Mouse (Mus musculus): Measurements from ENCODE around the gene Hbb-bs. TPM values are rescaled to one million over a fixed set of nuclear protein-coding genes. Genes with fewer than 3 reads are reported as not detected.
"Not testable (repeated sequence)": the region's sequence is repeated elsewhere in the genome, so short reads cannot be mapped to it uniquely, and the experiment has no call there.

The Hbb-bs gene
- total RNA-seq (2022): 100 to 1,000 TPM; 155 to 350 (median 222) TPM

DNA sequence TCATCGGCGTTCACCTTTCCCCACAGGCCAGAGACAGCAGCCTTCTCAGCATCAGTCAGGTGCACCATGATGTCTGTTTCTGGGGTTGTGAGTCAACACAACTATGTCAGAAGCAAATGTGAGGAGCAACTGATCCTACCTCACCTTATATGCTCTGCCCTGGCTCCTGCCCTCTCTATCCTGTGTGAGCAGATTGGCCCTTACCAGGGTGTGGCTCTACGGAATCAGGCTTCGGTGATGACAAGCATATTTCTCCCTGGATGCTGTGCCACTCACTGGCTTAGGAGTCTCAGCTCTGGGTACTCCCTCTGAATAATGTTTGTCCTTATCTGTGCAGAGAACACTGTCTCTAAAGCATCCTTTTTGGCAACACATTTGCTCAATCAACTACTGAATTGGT is at the start of gene Hbb-bs:
Hbb-bs (minus strand) TSS at position 289 of the 400 bp plus-strand sequence.
- no peak for DNase-seq (ENCODE audit: low spot score in 2 of 2)

DNA sequence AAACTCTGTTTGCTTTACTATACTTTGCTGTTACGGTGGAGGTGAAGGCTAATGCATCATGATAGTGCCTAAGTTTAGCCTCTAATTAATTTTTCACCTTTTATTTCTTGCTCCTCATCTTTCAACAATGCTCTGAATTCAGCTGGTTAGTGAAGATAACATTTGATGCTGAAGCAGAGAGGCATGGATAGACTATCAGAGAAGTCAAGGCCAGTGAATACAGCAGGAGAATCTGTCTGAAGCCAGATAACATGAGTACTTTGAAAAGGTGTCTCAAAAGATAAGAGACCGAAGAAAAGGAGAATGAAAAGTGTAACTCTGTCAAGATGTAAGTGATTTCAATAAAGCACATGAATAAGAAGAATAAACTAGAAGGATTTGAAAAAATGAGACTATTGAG is 49.2 kb upstream of the Hbb-bs start:
- no peak for DNase-seq (ENCODE audit: low spot score in 2 of 2)

DNA sequence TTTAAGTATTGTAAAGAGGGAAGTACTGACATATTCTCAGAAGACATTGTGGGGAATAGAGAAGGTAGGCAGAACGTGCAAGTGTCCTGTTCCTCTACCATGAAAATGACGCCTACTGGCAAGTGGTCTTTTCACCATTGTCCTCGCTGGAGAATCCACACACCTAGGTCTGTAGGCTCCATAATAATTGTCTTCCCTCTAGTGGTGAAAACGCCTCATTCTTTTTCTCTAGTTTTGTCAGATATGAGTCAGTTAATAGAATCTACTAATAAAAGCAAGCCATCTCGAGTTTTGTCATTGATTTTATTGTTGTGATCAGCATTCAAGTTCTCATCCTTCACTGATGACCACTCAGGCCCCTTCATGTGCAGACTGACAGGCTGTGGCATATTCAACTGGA is 46.6 kb upstream of the Hbb-bs start:
- no peak for DNase-seq (ENCODE audit: low spot score in 2 of 2)

DNA sequence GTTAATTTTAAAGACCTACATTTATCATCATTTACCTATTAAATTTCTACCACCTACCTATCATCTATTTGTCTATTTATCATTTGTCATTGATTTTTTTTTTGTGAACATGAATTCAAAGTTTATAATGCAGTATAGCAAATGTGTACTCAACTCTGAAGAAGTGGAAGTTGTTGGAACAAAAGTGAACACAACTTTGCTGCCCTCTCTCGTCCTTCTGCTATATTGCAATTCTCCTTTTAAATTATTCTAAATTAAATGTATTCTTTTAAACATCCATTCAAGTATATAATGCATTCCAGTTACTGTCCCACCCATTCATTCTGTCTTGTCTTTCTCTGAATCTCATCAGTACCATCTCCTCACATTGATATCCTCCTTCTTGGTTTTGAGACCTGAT is 45.2 kb upstream of the Hbb-bs start:
- DNase-seq (ENCODE audit: low spot score in 2 of 2): no peak

DNA sequence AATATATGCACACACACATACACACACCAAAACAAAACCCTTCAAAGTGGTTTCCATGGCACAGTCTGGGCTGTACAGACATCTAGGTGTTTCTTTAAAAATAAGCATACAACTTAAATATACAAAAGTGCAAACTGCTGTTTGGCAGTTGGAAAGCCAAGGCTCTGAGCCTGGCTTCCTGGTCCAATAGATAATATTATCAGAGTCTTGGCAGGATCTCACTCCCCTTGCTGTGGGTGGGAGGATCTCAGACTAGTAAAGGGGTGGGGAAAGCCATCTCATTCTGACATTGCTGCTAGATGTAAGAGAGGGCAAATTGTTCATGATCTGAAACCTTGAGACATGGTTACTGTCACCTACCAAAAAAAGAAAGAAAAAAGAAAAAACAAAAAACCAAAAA is 42.8 kb upstream of the Hbb-bs start:
- no peak for DNase-seq (ENCODE audit: low spot score in 2 of 2)

DNA sequence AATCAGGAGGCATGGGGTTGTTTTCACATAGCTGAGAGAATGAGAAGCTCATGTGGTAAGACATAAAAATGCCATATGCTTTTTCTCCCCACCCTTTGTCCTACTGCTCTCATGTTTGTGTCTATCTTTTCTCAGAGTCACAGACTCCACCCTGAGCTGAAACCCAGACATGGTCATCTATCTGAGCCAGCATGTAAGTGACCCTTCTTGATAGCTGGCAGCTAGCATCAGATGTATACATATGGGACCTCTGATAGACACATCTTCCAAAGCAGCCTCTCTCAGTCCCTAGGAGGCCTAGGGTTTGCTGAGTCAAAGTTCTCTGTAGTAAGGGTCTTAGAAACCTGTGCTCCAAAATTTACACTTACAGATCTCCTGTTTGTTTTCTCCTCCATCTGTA is 37.8 kb upstream of the Hbb-bs start:
- no peak for DNase-seq (ENCODE audit: low spot score in 2 of 2)

DNA sequence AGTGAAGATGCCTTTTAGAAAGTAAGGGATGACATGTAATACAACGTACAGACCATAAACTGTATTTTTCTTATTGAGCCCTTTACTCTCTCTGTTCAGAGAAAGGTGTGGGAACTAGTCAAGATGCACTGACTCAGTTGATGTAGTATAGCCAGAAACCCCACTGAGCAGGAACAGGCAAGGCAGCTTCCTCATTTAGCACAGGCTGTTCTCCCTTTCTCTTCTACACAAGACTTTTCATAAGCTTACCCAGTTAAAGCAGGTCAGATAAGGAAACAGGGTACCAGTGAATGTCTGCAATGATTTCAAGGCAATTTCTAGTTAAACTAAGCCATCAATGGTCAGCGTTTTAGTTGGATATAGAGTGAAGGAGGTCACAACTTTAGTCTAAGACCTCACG is 33.6 kb upstream of the Hbb-bs start:
- DNase-seq (ENCODE audit: low spot score in 2 of 2): no peak

DNA sequence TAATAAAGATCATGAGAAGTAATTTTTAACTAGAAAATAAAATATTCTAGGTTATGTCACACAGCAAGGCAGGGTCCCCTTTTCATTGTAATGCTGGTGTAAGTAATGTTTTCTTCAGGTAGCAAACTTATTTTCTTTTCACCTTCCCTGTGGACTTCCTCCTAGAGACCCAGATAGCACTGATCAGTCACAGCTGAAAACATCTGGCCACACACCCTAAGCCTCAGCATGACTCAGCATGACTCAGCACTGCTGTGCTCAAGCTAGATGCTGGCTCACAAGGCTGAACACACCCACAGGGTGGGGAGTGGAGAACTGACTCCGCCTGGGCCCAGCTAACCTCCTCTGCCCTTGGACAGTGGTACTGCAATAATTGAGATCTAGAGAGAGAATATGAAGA is 33.0 kb upstream of the Hbb-bs start:
- DNase-seq (ENCODE audit: low spot score in 2 of 2): no peak

DNA sequence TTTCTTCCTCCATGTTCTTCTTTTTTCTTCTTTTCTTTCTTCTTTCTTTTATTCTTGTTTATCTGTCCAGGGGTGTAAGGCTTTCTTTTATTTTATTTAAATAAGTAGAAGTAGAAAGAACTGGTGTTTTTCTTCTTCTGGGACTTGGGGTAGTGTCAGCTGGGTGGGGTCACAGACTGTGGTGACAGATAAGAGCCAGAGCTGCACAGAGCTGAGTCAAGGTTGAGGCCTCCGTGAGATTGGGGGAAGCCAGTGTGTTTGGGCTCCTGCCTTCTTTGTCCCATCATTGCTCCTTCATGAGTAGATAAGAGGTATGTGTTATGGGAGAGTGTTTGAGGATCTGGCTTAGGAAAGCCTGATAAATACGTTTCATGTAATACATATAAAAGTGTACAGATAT is 31.2 kb upstream of the Hbb-bs start:
- DNase-seq (ENCODE audit: low spot score in 2 of 2): no peak

DNA sequence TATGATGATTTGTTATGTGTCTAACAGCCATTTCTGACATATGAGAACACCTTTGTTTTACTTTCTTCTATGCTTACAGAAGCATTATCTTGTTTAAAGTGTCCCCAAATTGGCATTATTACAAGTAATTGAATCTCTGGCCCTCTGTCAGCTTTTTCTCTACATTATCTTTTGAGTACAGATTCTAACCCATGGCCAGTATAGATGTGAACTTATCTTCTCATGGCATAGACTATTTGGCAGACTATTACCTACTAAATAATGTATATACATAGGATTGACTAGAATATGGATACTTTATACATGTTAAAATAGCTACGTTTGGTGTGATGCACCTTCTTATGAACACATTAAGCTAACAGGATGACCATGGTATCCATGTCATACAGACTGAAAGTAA is 26.8 kb upstream of the Hbb-bs start:
- DNase-seq (ENCODE audit: low spot score in 2 of 2): no peak

DNA sequence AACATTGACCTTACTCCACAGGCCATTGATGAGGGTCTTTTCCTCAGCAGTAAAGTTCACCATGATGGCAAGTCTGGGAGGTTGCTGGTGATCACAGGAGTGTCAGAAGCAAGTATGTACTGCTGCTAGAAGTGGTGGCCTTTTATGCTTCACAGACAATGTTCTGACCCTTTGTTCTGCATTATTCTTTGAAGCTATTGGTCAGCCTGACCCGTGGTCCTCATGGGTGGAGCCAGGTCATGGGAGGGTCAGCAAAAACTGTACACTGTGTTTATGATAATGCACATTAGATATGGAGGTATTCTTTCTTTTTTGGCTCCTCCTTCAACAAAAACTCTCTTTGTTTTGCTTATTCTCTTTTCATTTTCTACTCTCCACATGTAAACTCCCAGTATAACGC is 25.2 kb upstream of the Hbb-bs start, which contains the start of gene Hbb-y:
Hbb-y (minus strand) TSS at position 127 of the 400 bp plus-strand sequence.
- no peak for DNase-seq (ENCODE audit: low spot score in 2 of 2)

DNA sequence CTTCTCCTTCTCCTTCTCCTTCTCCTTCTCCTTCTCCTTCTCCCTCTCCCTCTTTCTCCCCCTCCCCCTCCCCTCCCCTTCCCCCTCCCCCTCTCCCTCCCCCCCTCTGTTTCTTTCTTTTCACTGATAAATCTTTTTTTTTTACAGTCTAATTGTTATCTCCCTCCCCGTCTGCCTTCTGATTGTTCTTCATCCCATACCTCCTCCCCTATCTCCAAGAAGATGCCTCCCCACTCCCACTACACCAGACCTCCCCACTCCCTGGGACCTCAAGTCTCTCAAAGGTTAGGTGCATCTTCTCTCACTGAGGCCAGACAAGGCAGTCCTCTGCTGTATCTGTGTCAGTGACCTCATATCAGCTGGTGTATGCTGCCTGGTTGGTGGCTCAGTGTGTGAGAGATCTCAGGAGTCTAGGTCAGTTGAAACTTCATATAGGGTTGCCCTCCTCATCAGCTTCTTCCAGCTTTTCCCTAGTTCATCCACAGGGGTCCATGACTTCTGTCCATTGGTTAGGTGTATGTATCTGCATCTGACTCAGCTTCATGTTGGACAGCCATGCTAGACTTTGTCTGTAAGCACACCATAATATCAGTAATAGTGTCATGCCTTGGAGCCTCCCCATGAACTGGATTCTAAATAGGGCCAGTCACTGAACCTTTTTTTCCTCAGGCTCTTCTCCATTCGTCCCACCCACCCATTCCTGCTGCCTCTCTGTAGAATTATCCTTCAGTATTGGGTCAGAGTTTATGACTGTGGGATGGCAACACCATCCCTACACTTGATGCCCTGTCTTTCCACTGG is 16.8 kb upstream of the Hbb-bs start:
- DNase-seq (ENCODE audit: low spot score in 2 of 2): no peak

DNA sequence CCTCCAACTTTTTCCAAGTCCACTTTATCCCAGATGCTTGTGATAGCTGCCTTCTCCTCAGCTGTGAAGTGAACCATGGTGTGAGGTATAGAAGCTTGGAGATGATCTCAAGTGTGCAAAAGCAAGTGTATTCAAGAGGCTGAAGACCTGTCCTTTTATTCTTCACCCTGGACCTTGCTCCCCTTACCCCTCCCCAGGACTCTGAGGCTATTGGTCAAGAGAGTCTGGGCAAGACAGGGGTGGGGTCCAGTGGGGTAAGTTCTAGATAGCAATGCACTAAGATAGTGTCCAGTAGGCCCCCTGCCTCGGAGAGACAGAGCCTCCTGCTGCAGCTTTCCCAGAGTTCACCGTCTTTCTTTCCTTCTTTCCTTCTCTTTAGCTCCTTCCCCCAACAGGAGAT is 15.1 kb upstream of the Hbb-bs start, which contains the start of gene Hbb-bh1:
Hbb-bh1 (minus strand) TSS at position 131 of the 400 bp plus-strand sequence.
- no peak for DNase-seq (ENCODE audit: low spot score in 2 of 2)

DNA sequence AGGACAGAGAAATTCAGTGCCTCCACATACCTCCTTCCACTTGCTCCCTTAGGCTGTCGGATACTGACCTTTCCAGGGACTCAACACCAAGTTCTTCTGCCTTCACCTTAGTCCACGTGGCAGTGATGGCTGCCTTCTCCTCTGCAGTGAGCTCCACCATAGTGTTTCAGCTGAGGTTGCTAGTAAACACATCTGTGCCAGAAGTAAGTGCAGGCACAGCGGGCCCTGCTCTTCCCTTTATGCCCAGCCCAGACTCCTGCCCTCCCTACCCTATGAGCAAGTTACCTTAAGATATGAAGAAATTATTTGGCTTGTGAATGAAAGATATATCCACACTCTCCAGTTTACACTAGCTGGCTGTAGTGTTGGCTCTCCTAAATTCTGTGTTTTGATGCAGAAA is 12.4 kb upstream of the Hbb-bs start, which contains the start of gene Hbb-bh2:
Hbb-bh2 (minus strand) TSS at position 253 of the 400 bp plus-strand sequence.
- DNase-seq (ENCODE audit: low spot score in 2 of 2): no peak

DNA sequence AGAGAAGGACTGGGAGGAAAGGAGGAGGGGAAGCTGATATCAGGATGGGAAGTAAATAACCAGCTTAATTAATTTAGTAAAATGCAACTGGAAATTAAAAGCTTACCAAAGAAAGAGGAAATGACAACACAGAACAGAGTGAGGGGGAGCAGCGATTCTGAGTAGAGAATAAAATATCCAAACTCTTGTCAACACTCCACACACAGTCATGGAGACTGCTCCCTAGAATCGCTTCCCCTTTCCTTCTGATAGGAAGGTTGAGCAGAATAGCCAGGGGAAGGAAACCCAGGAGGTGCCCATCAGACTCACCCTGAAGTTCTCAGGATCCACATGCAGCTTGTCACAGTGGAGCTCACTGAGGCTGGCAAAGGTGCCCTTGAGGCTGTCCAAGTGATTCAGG is 757 bp downstream of the Hbb-bs start:
- DNase-seq (ENCODE audit: low spot score in 2 of 2): not testable (repeated sequence)

DNA sequence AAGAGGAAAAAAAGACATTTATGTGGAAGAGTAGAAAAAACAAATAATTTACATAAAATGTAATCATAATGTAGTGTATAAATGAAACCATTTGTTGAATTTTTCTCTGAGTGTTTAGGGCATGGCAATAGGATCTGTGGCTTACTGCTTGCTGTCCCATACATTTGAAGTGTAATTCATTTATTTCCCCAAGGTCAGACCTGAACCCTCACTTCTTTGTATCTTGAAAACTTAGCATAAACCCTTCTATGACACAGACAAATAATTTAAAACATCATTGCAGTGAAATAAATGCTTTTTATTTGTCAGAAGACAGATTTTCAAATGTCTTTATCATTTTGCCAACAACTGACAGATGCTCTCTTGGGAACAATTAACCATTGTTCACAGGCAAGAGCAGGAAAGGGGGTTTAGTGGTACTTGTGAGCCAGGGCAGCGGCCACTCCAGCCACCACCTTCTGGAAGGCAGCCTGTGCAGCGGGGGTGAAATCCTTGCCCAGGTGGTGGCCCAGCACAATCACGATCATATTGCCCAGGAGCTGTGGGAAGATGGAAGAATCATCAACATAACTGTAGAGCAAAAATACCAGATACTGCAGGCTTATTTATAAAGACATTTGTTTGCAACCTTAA is 1.5 kb downstream of the Hbb-bs start:
- DNase-seq (ENCODE audit: low spot score in 2 of 2): no peak

DNA sequence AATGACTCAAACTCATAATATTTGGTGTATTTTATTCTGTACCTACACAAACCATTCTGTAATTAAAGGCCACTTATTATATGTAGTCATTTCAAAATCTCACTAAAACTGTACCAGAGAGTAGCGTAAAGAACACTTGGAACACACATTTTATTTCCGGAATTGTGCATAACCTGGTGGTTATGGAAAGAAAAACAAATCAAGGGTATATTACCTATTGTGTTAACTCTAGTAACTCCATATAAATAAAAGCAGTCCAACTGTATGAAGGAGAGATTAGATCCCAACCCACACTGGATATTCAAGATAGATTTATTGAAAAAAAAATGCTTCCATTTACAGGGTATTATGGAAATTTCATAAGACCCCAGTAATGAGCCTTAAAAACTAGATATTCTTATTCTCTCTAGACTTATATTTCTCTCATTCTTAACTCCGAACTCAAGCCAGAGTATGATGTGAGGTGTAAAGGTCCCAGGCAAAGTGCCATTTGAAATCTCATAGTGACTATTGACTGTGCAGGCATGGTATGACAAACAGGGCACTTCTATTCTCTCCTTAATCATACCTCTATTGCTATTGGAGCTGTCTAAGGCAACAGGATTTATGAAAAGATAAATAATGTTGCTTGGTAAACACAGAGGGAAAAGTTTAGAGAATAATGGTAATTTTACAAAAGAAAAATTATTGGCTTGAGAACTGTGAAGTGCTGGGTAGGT is 2.2 kb downstream of the Hbb-bs start:
- no peak for DNase-seq (ENCODE audit: low spot score in 2 of 2)

DNA sequence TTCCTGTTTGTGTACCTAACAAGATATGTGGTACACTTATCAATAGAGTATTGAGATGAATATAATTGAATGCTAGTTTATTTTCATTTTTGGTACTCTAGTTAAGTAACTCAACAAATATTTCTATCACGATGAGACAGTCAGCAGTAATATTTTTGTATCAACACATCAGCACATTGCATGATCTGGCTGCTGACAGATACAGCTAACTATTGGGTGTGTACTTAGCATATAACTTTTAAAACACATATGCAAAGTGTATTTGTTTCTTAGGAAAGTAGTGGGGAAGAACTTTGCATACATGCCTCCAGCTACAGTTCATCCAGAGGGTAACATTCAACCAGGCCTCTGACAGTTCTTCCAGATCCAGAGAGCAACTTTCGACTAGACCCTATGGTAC is 3.3 kb downstream of the Hbb-bs start:
- DNase-seq (ENCODE audit: low spot score in 2 of 2): no peak

DNA sequence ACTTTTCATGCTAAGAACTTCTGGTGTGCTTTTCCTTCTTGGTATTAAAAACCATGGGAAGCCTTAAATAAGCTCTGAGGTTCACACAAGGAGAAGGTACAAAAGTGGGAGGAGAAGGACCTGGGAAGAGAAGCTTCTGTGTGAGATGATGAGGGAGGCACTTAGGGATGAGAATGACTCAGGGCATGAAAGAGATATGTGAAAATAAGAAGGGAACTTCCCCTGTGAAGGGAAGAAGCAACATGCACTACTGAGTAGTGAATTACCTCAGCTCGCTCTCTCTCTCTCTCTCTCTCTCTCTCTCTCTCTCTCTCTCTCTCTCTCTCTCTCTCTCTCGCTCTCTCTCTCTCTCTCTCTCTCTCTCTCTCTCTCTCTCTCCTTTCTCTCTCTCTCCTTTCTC is 12.8 kb downstream of the Hbb-bs start:
- DNase-seq (ENCODE audit: low spot score in 2 of 2): not testable (repeated sequence)

DNA sequence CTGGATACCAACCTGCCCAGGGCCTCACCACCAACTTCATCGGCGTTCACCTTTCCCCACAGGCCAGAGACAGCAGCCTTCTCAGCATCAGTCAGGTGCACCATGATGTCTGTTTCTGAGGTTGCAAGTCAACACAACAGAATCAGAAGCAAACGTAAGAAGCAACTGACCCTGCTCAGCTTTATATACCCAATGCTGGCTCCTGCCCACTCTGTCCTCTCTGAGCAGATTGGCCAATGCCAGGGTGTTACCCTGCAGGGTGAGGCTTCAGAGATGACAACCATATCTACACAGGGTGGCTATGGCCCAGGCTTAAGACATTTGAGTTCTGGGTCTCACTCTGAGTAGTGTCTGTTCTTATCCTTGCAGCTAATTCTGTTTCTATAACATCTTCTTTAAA is 14.1 kb downstream of the Hbb-bs start, which contains the start of gene Hbb-bt:
Hbb-bt (minus strand) TSS at position 231 of the 400 bp plus-strand sequence.
- no peak for DNase-seq (ENCODE audit: low spot score in 2 of 2)

DNA sequence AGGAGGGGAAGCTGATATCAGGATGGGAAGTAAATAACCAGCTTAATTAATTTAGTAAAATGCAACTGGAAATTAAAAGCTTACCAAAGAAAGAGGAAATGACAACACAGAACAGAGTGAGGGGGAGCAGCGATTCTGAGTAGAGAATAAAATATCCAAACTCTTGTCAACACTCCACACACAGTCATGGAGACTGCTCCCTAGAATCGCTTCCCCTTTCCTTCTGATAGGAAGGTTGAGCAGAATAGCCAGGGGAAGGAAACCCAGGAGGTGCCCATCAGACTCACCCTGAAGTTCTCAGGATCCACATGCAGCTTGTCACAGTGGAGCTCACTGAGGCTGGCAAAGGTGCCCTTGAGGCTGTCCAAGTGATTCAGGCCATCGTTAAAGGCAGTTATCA is 14.7 kb downstream of the Hbb-bs start:
- not testable (repeated sequence) for DNase-seq (ENCODE audit: low spot score in 2 of 2)

DNA sequence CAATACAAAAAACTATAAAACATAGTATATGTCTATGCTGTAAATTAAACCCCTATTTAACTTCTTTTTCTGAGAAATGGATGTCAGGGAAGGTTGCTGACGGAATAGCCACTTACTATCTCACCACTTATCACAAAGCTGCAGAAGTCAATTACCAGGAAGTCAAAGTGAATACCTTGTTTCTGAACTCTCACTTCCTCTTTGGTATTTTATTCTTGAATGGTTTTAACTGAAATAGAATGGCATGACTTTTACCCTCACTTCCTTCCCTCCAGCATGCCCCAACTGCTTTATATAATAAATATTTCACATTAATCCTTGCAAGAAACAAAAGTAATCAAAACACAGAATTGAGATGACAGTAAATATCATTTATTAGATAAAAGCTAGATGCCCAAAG is 15.7 kb downstream of the Hbb-bs start:
- no peak for DNase-seq (ENCODE audit: low spot score in 2 of 2)

Measured in layer of hippocampus, adult 8-10 months (tissue).